Mouse (Mus musculus) gastrocnemius, postnatal 25 days (tissue): Measurements from ENCODE around the gene Rbm8a. TPM values are rescaled to one million over a fixed set of nuclear protein-coding genes. Genes with fewer than 3 reads are reported as not detected.

Experiments used
- DNase-seq: peaks from one replicate; pipeline ENCODE4 v3.0.0; 2022
- total RNA-seq, 2 experiments: library from RNA; stranded (reverse); gene quantifications; 1 replicate in 1 of 2; 2 replicates in 1 of 2; pipeline ENCODE4 v1.2.3; 2021

Rbm8a gene
- total RNA-seq, 2 experiments from 2014 or later, result 22.9 to 24.1 TPM

DNA sequence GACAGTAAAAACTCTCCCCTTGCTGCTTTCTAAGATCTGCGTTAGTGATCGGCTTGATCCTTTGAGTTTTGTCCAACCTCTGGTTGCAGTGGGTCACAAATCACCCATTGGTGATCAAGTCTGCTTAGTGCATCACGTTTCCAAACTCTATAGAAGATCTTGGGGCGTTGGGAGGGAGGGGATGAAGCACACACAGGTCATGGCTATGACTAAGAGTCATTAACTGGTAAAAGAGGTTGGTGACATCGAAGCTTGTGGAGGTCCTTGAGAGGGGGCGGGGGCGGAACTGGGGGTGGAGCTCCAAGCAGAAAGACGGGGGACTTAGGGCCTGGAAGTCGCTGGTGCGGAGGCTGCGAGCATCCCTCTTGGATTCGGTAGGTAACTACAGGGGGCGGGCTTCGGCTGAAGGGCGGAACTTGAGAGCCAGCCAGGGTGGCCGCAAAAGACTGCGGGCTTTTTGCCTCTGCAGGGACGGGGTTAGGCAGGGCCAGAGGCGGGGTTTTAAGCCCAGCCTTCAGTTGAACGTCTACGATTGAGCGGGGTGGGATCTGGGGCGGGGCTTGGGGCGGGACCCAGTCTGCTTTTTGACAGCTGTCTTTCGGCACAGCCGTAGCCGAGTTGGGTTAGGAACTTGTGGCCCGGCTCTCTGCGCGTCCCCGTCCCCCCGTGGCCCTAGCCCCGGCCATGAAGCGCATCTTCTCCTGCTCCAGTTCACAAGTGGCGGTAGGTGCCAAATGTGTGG is 40.2 kb downstream of the Rbm8a start, which contains the start of gene Ankrd35:
Ankrd35 (plus strand) TSS at position 405 of the 742 bp plus-strand sequence.
- DNase-seq, result peak; percentile 83

GRCm38 (mm10) chr3:96671519-96671918 is 41.8 kb downstream of the Rbm8a start:
- DNase-seq, result no peak

- DNase-seq, result no peak
These were observed 43.8 kb downstream of the Rbm8a start for GRCm38 (mm10) chr3:96673514-96673913.

DNA sequence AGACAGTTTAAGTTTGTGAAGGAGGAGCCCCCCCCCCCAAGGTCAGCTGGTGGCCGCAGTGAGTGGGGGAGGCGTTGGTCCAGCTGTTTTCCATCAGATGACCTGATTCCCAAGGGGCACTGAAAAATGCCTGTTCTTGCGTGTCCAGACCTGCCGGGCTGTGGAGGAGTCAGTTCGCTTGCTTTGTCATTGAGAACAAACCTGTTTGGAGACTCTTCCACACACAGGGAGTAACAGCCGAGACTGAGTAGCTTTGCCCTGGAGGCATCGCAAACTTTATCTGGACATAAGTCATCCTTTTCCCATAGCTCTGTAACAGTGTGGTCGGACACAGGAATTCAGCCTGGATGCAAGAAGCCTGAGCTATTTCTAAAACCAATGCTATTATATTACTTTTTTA is 44.7 kb downstream of the Rbm8a start:
- DNase-seq, result no peak

GRCm38 (mm10) chr3:96675171-96675570 is 45.4 kb downstream of the Rbm8a start:
- DNase-seq, result no peak

DNA sequence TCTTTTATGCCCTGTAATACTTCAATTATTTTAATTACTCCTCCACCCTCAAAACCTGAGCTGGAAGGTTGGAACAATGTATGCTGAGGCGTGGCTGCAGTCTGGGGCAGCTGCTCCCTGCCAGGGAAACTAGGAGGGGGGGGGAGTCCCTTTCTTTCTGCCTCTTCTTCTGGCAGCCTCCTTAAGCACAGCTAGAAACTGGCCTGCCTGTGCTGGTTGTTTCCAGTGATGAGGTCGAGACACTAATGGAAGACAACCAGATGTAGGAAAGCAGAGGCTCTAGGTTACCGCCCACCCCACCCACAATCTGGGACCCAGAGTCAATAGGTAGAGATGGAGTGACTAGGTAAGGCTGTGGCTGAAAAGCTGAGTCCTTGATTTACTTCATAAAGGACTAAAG is 46.0 kb downstream of the Rbm8a start:
- DNase-seq, result no peak

DNA sequence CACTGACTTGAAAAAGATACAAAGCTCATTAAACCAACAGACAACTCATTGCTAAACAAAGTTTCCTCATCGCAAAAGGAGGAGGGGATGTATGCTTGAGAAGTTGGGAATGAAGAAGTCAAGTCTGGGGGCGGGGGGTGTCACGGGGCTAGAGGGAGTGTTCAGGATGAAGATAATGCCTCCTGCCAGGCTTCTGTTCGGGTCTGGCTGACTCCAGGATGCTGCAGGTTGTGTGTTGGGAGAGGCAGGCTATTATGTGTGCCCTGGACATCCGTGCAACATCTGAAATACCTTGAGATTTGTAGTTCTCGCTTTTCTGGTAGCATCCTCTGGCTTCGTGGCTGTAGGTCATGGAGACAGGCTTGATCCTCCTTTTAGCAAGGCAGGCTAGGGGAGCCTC is 48.7 kb downstream of the Rbm8a start:
- DNase-seq, result no peak

DNA sequence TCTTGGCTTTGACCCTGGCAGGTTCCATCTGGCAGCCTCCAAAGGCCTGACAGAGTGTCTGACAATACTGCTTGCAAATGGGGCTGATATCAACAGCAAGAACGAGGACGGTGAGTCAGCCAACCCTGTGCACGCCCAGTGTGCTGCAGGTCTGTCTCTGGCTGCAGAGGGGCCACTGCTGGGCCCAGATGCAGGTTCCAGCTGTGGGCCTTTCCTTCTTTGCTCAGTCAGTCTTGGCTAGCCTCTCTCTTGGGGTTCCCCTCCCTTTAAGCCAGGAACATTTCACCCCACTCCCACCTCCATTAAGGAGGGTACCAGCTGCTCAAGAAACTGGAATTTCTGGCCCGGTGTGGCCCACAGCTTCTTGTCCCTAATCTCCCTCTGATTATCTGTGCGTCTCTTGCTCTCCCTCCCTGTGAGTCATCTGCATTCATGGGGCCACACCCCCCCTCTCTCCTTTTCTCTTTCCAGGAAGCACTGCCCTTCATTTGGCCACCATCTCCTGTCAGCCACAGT is 49.5 kb downstream of the Rbm8a start:
- no peak for DNase-seq

- no peak for DNase-seq
These were observed 50.7 kb downstream of the Rbm8a start for GRCm38 (mm10) chr3:96680269-96680956.

Other genes with a start within 250 kb of the Rbm8a start
- gene BC107364, start 177.6 kb upstream of the Rbm8a start, total RNA-seq, result not detected
- gene Hfe2, start 104.8 kb upstream of the Rbm8a start, total RNA-seq, result 100 to 1,000 TPM; 474 to 621 TPM
- 100 to 1,000 TPM; 343 to 504 TPM for gene Txnip, start 72.0 kb upstream of the Rbm8a start, total RNA-seq
- 1 to 10 TPM; 1.1 TPM for gene Gm16253, start 52.9 kb upstream of the Rbm8a start, total RNA-seq
- 10 to 100 TPM; 34.0 to 38.1 TPM for gene Polr3gl, start 35.8 kb upstream of the Rbm8a start, total RNA-seq
- gene Ankrd34a, start 33.3 kb upstream of the Rbm8a start, total RNA-seq, result 1 to 10 TPM in 1 of 2 experiments, under 1 TPM in 1; 0.95 to 1.1 TPM
- gene Lix1l, start 28.8 kb upstream of the Rbm8a start, total RNA-seq, result 1 to 10 TPM; 6.7 to 7.0 TPM
- 10 to 100 TPM; 20.4 to 22.1 TPM for gene Pex11b, start 5.4 kb downstream of the Rbm8a start, total RNA-seq
- under 1 TPM; 0.10 to 0.13 TPM for gene Gm42957, start 5.5 kb downstream of the Rbm8a start, total RNA-seq
- gene Itga10, start 15.7 kb downstream of the Rbm8a start, total RNA-seq, result 1 to 10 TPM in 1 of 2 experiments, under 1 TPM in 1; 0.70 to 1.2 TPM
- gene Ankrd35, start 40.2 kb downstream of the Rbm8a start, total RNA-seq, result under 1 TPM; 0.51 to 0.67 TPM
- gene Pias3, start 66.5 kb downstream of the Rbm8a start, total RNA-seq, result 1 to 10 TPM; 6.5 to 6.9 TPM
- gene Nudt17, start 78.6 kb downstream of the Rbm8a start, total RNA-seq, result under 1 TPM; 0.56 to 0.67 TPM
- gene Polr3c, start 97.7 kb downstream of the Rbm8a start, total RNA-seq, result 10 to 100 TPM; 18.0 to 20.6 TPM
- 100 to 1,000 TPM in 1 of 2 experiments, 10 to 100 TPM in 1; 87.8 to 109 TPM for gene Rnf115, start 97.7 kb downstream of the Rbm8a start, total RNA-seq
- gene Pdzk1, start 199.4 kb downstream of the Rbm8a start, total RNA-seq, result not detected
- gene Cd160, start 199.4 kb downstream of the Rbm8a start, total RNA-seq, result not detected